Mouse (Mus musculus): ENCODE data around the gene Ramp3. TPM values are rescaled to one million over a fixed set of nuclear protein-coding genes. Genes with fewer than 3 reads are reported as not detected.

The Ramp3 gene
- polyA plus RNA-seq, 1 experiment from 2014 or later = 1.7 TPM

GRCm38 (mm10) chr11:6697751-6698150 is 39.4 kb downstream of the Ramp3 start:
- Histone ChIP-seq H3K36me3 (ENCODE audit: control insufficient read depth, insufficient read depth, low read length) (no peaks in the 10 kb centered on the region), H3K4me3 (ENCODE audit: low read depth, low read length) (no peak overlapping the region), H3K27me3 (ENCODE audit: control insufficient read depth, insufficient read depth, low read length) (no peaks in the 10 kb centered on the region), H3K4me2 (no peak overlapping the region), H3K9me3 (replicated peaks; ENCODE audit: control insufficient read depth, low read length) (no peaks in the 10 kb centered on the region), H3K4me1 (ENCODE audit: control insufficient read depth, insufficient read depth, low read length) (no peaks in the 10 kb centered on the region), H3K27ac (ENCODE audit: low read depth, low read length) (no peak overlapping the region), H3K9ac (ENCODE audit: low read depth, low read length) (no peak overlapping the region)
- no peak for ATAC-seq (replicated peaks; ENCODE audit: insufficient number of reproducible peaks, low FRiP score, low TSS enrichment)
- WGBS (ENCODE audit: insufficient replicate concordance) = 87% methylated on average over 10 of the region's 10 CpGs

GRCm38 (mm10) chr11:6698281-6698680 is 40.0 kb downstream of the Ramp3 start:
- no peak for ATAC-seq (replicated peaks; ENCODE audit: insufficient number of reproducible peaks, low FRiP score, low TSS enrichment)
- no peak overlapping the region for H3K4me2 ChIP-seq
- no peaks in the 10 kb centered on the region for H3K36me3 ChIP-seq (ENCODE audit: control insufficient read depth, insufficient read depth, low read length)
- no peaks in the 10 kb centered on the region for H3K27me3 ChIP-seq (ENCODE audit: control insufficient read depth, insufficient read depth, low read length)
- no peaks in the 10 kb centered on the region for H3K4me1 ChIP-seq (ENCODE audit: control insufficient read depth, insufficient read depth, low read length)
- H3K4me3 ChIP-seq (ENCODE audit: low read depth, low read length) = no peak overlapping the region
- no peak overlapping the region for H3K9ac ChIP-seq (ENCODE audit: low read depth, low read length)
- WGBS (ENCODE audit: insufficient replicate concordance) = 82% methylated on average over 10 of the region's 10 CpGs
- H3K9me3 ChIP-seq (replicated peaks; ENCODE audit: control insufficient read depth, low read length) = no peaks in the 10 kb centered on the region
- H3K27ac ChIP-seq (ENCODE audit: low read depth, low read length) = no peak overlapping the region

GRCm38 (mm10) chr11:6702258-6702657 is 43.9 kb downstream of the Ramp3 start:
- Histone ChIP-seq H3K4me2 (no peak overlapping the region), H3K9ac (ENCODE audit: low read depth, low read length) (no peak overlapping the region), H3K27ac (ENCODE audit: low read depth, low read length) (no peak overlapping the region), H3K4me1 (ENCODE audit: control insufficient read depth, insufficient read depth, low read length) (no peaks in the 10 kb centered on the region), H3K27me3 (ENCODE audit: control insufficient read depth, insufficient read depth, low read length) (no peaks in the 10 kb centered on the region), H3K36me3 (ENCODE audit: control insufficient read depth, insufficient read depth, low read length) (no peaks in the 10 kb centered on the region), H3K4me3 (ENCODE audit: low read depth, low read length) (no peak overlapping the region), H3K9me3 (replicated peaks; ENCODE audit: control insufficient read depth, low read length) (no peaks in the 10 kb centered on the region)
- 75% methylated on average over 3 of the region's 3 CpGs for WGBS (ENCODE audit: insufficient replicate concordance)
- no peak for ATAC-seq (replicated peaks; ENCODE audit: insufficient number of reproducible peaks, low FRiP score, low TSS enrichment)

GRCm38 (mm10) chr11:6704851-6705250 is 46.5 kb downstream of the Ramp3 start:
- H3K4me3 ChIP-seq (ENCODE audit: low read depth, low read length) = no peak overlapping the region
- H3K27me3 ChIP-seq (ENCODE audit: control insufficient read depth, insufficient read depth, low read length) = no peaks in the 10 kb centered on the region
- H3K36me3 ChIP-seq (ENCODE audit: control insufficient read depth, insufficient read depth, low read length) = no peaks in the 10 kb centered on the region
- ATAC-seq (replicated peaks; ENCODE audit: insufficient number of reproducible peaks, low FRiP score, low TSS enrichment) = no peak
- no peak overlapping the region for H3K9ac ChIP-seq (ENCODE audit: low read depth, low read length)
- peaks cover 5% of the 10 kb centered on the region; the same call in 1 of the 2 replicates for H3K9me3 ChIP-seq (replicated peaks; ENCODE audit: control insufficient read depth, low read length)
- no peaks in the 10 kb centered on the region for H3K4me1 ChIP-seq (ENCODE audit: control insufficient read depth, insufficient read depth, low read length)
- H3K27ac ChIP-seq (ENCODE audit: low read depth, low read length) = no peak overlapping the region
- H3K4me2 ChIP-seq = no peak overlapping the region
- 77% methylated on average over 6 of the region's 6 CpGs for WGBS (ENCODE audit: insufficient replicate concordance)

- H3K9ac ChIP-seq (ENCODE audit: low read depth, low read length) = no peak overlapping the region
- no peak overlapping the region for H3K27ac ChIP-seq (ENCODE audit: low read depth, low read length)
- H3K4me3 ChIP-seq (ENCODE audit: low read depth, low read length) = no peak overlapping the region
- no peaks in the 10 kb centered on the region for H3K36me3 ChIP-seq (ENCODE audit: control insufficient read depth, insufficient read depth, low read length)
- no peaks in the 10 kb centered on the region for H3K4me1 ChIP-seq (ENCODE audit: control insufficient read depth, insufficient read depth, low read length)
- no peak for ATAC-seq (replicated peaks; ENCODE audit: insufficient number of reproducible peaks, low FRiP score, low TSS enrichment)
- H3K9me3 ChIP-seq (replicated peaks; ENCODE audit: control insufficient read depth, low read length) = peaks cover 5% of the 10 kb centered on the region; the same call in 1 of the 2 replicates
- no peaks in the 10 kb centered on the region for H3K27me3 ChIP-seq (ENCODE audit: control insufficient read depth, insufficient read depth, low read length)
- 71% methylated on average over 5 of the region's 5 CpGs for WGBS (ENCODE audit: insufficient replicate concordance)
- H3K4me2 ChIP-seq = no peak overlapping the region
Observed at GRCm38 (mm10) chr11:6705516-6705915, 47.2 kb downstream of the Ramp3 start.

GRCm38 (mm10) chr11:6706796-6707195 is 48.5 kb downstream of the Ramp3 start:
- 87% methylated on average over 13 of the region's 13 CpGs for WGBS (ENCODE audit: insufficient replicate concordance)
- H3K27me3 ChIP-seq (ENCODE audit: control insufficient read depth, insufficient read depth, low read length) = no peaks in the 10 kb centered on the region
- no peak overlapping the region for H3K4me2 ChIP-seq
- H3K27ac ChIP-seq (ENCODE audit: low read depth, low read length) = no peak overlapping the region
- peaks cover 5% of the 10 kb centered on the region; the same call in 1 of the 2 replicates for H3K9me3 ChIP-seq (replicated peaks; ENCODE audit: control insufficient read depth, low read length)
- H3K9ac ChIP-seq (ENCODE audit: low read depth, low read length) = no peak overlapping the region
- H3K4me1 ChIP-seq (ENCODE audit: control insufficient read depth, insufficient read depth, low read length) = no peaks in the 10 kb centered on the region
- no peaks in the 10 kb centered on the region for H3K36me3 ChIP-seq (ENCODE audit: control insufficient read depth, insufficient read depth, low read length)
- ATAC-seq (replicated peaks; ENCODE audit: insufficient number of reproducible peaks, low FRiP score, low TSS enrichment) = no peak
- no peak overlapping the region for H3K4me3 ChIP-seq (ENCODE audit: low read depth, low read length)

- Histone ChIP-seq H3K4me1 (ENCODE audit: control insufficient read depth, insufficient read depth, low read length) (no peaks in the 10 kb centered on the region), H3K27me3 (ENCODE audit: control insufficient read depth, insufficient read depth, low read length) (no peaks in the 10 kb centered on the region), H3K9ac (ENCODE audit: low read depth, low read length) (no peak overlapping the region), H3K36me3 (ENCODE audit: control insufficient read depth, insufficient read depth, low read length) (no peaks in the 10 kb centered on the region), H3K9me3 (replicated peaks; ENCODE audit: control insufficient read depth, low read length) (peaks cover 5% of the 10 kb centered on the region; the same call in 1 of the 2 replicates), H3K4me2 (no peak overlapping the region), H3K4me3 (ENCODE audit: low read depth, low read length) (no peak overlapping the region), H3K27ac (ENCODE audit: low read depth, low read length) (no peak overlapping the region)
- WGBS (ENCODE audit: insufficient replicate concordance) = 86% methylated on average over 7 of the region's 7 CpGs
- no peak for ATAC-seq (replicated peaks; ENCODE audit: insufficient number of reproducible peaks, low FRiP score, low TSS enrichment)
Observed at GRCm38 (mm10) chr11:6708437-6708836, 50.1 kb downstream of the Ramp3 start.

GRCm38 (mm10) chr11:6710409-6710808 is 52.1 kb downstream of the Ramp3 start:
- Histone ChIP-seq H3K4me1 (ENCODE audit: control insufficient read depth, insufficient read depth, low read length) (no peaks in the 10 kb centered on the region), H3K9me3 (replicated peaks; ENCODE audit: control insufficient read depth, low read length) (peaks cover 5% of the 10 kb centered on the region; the same call in 1 of the 2 replicates), H3K36me3 (ENCODE audit: control insufficient read depth, insufficient read depth, low read length) (no peaks in the 10 kb centered on the region), H3K27ac (ENCODE audit: low read depth, low read length) (no peak overlapping the region), H3K4me3 (ENCODE audit: low read depth, low read length) (no peak overlapping the region), H3K4me2 (no peak overlapping the region), H3K9ac (ENCODE audit: low read depth, low read length) (no peak overlapping the region), H3K27me3 (ENCODE audit: control insufficient read depth, insufficient read depth, low read length) (no peaks in the 10 kb centered on the region)
- 72% methylated on average over 2 of the region's 2 CpGs for WGBS (ENCODE audit: insufficient replicate concordance)
- no peak for ATAC-seq (replicated peaks; ENCODE audit: insufficient number of reproducible peaks, low FRiP score, low TSS enrichment)

GRCm38 (mm10) chr11:6720746-6721145 is 62.4 kb downstream of the Ramp3 start:
- Histone ChIP-seq H3K27me3 (ENCODE audit: control insufficient read depth, insufficient read depth, low read length) (no peaks in the 10 kb centered on the region), H3K9me3 (replicated peaks; ENCODE audit: control insufficient read depth, low read length) (no peaks in the 10 kb centered on the region), H3K36me3 (ENCODE audit: control insufficient read depth, insufficient read depth, low read length) (no peaks in the 10 kb centered on the region), H3K9ac (ENCODE audit: low read depth, low read length) (no peak overlapping the region), H3K4me1 (ENCODE audit: control insufficient read depth, insufficient read depth, low read length) (peaks cover 4% of the 10 kb centered on the region), H3K27ac (ENCODE audit: low read depth, low read length) (no peak overlapping the region), H3K4me3 (ENCODE audit: low read depth, low read length) (no peak overlapping the region), H3K4me2 (no peak overlapping the region)
- 81% methylated on average over 5 of the region's 5 CpGs for WGBS (ENCODE audit: insufficient replicate concordance)
- no peak for ATAC-seq (replicated peaks; ENCODE audit: insufficient number of reproducible peaks, low FRiP score, low TSS enrichment)

All from heart, embryonic 11.5 days (tissue).